Mouse (Mus musculus): Measurements from ENCODE around the gene Adad2.

- TF ChIP-seq CTCF (IDR thresholded peaks at IDR 0.05; ENCODE audit: borderline replicate concordance, insufficient read depth, low read depth, low read length) (no peak), POLR2A (IDR thresholded peaks at IDR 0.05; ENCODE audit: borderline replicate concordance, insufficient read depth, low read length) (no peak)
Measured at GRCm38 (mm10) chr8:119612471-119612870, at the start of gene Adad2.
